Mouse (Mus musculus): ENCODE data around the gene Ambra1. TPM values are rescaled to one million over a fixed set of nuclear protein-coding genes. Genes with fewer than 3 reads are reported as not detected.
"Not testable (repeated sequence)": the region's sequence is repeated elsewhere in the genome, so short reads cannot be mapped to it uniquely, and the experiment has no call there.

The Ambra1 gene
- 23.7 and 25.5 TPM in 2 replicates for total RNA-seq (2015)
- total RNA-seq (2017): 19.1 and 30.6 TPM in 2 replicates

- ATAC-seq (replicated peaks; ENCODE audit: poor library complexity): peak; percentile 97
These were observed at the start of gene Ambra1 for GRCm38 (mm10) chr2:91729971-91730821. Gene Ambra1 (plus strand): TSS chr2:91730134.

GRCm38 (mm10) chr2:91682850-91683249 is 47.1 kb upstream of the Ambra1 start:
- ATAC-seq (replicated peaks; ENCODE audit: poor library complexity): peak; percentile 94

- ATAC-seq (replicated peaks; ENCODE audit: poor library complexity): no peak
These were observed 46.0 kb upstream of the Ambra1 start for GRCm38 (mm10) chr2:91683919-91684318.

GRCm38 (mm10) chr2:91689452-91689851 is 40.5 kb upstream of the Ambra1 start:
- no peak for ATAC-seq (replicated peaks; ENCODE audit: poor library complexity)

- ATAC-seq (replicated peaks; ENCODE audit: poor library complexity): no peak
These were observed 34.3 kb upstream of the Ambra1 start for GRCm38 (mm10) chr2:91695436-91696224.

- peak; percentile 95 for ATAC-seq (replicated peaks; ENCODE audit: poor library complexity)
These were observed 33.7 kb upstream of the Ambra1 start for GRCm38 (mm10) chr2:91696225-91696590.

- ATAC-seq (replicated peaks; ENCODE audit: poor library complexity): no peak
These were observed 30.7 kb upstream of the Ambra1 start for GRCm38 (mm10) chr2:91699225-91699624.

- no peak for ATAC-seq (replicated peaks; ENCODE audit: poor library complexity)
These were observed 28.6 kb upstream of the Ambra1 start for GRCm38 (mm10) chr2:91701366-91701765.

- no peak for ATAC-seq (replicated peaks; ENCODE audit: poor library complexity)
These were observed 24.2 kb upstream of the Ambra1 start for GRCm38 (mm10) chr2:91705736-91706135.

- no peak for ATAC-seq (replicated peaks; ENCODE audit: poor library complexity)
These were observed 23.5 kb upstream of the Ambra1 start for GRCm38 (mm10) chr2:91706456-91706855.

GRCm38 (mm10) chr2:91708361-91708760 is 21.6 kb upstream of the Ambra1 start:
- ATAC-seq (replicated peaks; ENCODE audit: poor library complexity): no peak

- ATAC-seq (replicated peaks; ENCODE audit: poor library complexity): peak; percentile 96
These were observed 19.4 kb upstream of the Ambra1 start, which contains the start of the genes Atg13 and Harbi1 for GRCm38 (mm10) chr2:91710272-91711234. Gene Atg13 (minus strand): TSS chr2:91710576. Gene Harbi1 (plus strand): TSS chr2:91710852.

GRCm38 (mm10) chr2:91711256-91711925 is 18.5 kb upstream of the Ambra1 start:
- ATAC-seq (replicated peaks; ENCODE audit: poor library complexity): peak; percentile 6; the same call in 1 of the 2 replicates

- no peak for ATAC-seq (replicated peaks; ENCODE audit: poor library complexity)
These were observed 15.0 kb upstream of the Ambra1 start for GRCm38 (mm10) chr2:91714921-91715320.

GRCm38 (mm10) chr2:91718276-91718675 is 11.7 kb upstream of the Ambra1 start:
- no peak for ATAC-seq (replicated peaks; ENCODE audit: poor library complexity)

GRCm38 (mm10) chr2:91723382-91723781 is 6.6 kb upstream of the Ambra1 start:
- ATAC-seq (replicated peaks; ENCODE audit: poor library complexity): no peak

GRCm38 (mm10) chr2:91723951-91724350 is 6.0 kb upstream of the Ambra1 start:
- no peak for ATAC-seq (replicated peaks; ENCODE audit: poor library complexity)

- no peak for ATAC-seq (replicated peaks; ENCODE audit: poor library complexity)
These were observed 5.2 kb upstream of the Ambra1 start for GRCm38 (mm10) chr2:91724716-91725115.

GRCm38 (mm10) chr2:91725476-91725875 is 4.5 kb upstream of the Ambra1 start:
- ATAC-seq (replicated peaks; ENCODE audit: poor library complexity): not testable (repeated sequence)

- no peak for ATAC-seq (replicated peaks; ENCODE audit: poor library complexity)
These were observed 2.9 kb upstream of the Ambra1 start for GRCm38 (mm10) chr2:91727011-91727410.

Measured in megakaryocyte progenitor cell, adult 5-6 weeks (primary cell).